Mouse (Mus musculus) hindbrain, embryonic 11.5 days (tissue): ENCODE measurements around the gene Itgb3. TPM values are rescaled to one million over a fixed set of nuclear protein-coding genes. Genes with fewer than 3 reads are reported as not detected.

Experiments used
- ATAC-seq: fragments of 200-750 bp; cut with Nextera tagmentation; 2 replicates; pipeline ENCODE4 v1.8.0; 2017; ENCODE audit warnings: mild to moderate bottlenecking, moderate TSS enrichment, moderate library complexity; ENCODE audit not compliant: low FRiP score
- DNase-seq: peaks from one replicate; pipeline ENCODE4 v3.0.0-alpha.2; 2015; ENCODE audit warnings: low spot score
- H3K27ac ChIP-seq: fragments of 300-500 bp; sonication (generic); 2 replicates; pipeline ENCODE4 v1.5.1; 2014; ENCODE audit warnings: mild to moderate bottlenecking, low read depth, low read length
- H3K27me3 ChIP-seq: fragments of 300-500 bp; sonication (generic); 2 replicates; pipeline ENCODE4 v1.6.1; 2014; ENCODE audit warnings: mild to moderate bottlenecking, low read length, moderate library complexity, mixed read lengths; ENCODE audit not compliant: control insufficient read depth, insufficient read depth
- H3K36me3 ChIP-seq: fragments of 300-500 bp; sonication (generic); 2 replicates; pipeline ENCODE4 v1.6.1; 2014; ENCODE audit warnings: mild to moderate bottlenecking, low read length, moderate library complexity, mixed read lengths; ENCODE audit not compliant: control insufficient read depth, insufficient read depth
- H3K4me1 ChIP-seq: fragments of 300-500 bp; sonication (generic); replicated peaks from 2 replicates; pipeline ENCODE4 v1.6.1; 2014; ENCODE audit warnings: low read length, mixed read lengths; ENCODE audit not compliant: control insufficient read depth, insufficient read depth
- H3K4me2 ChIP-seq: fragments of 300-500 bp; sonication (generic); replicated peaks from 2 replicates; pipeline ENCODE4 v1.6.1; 2014; ENCODE audit warnings: mild to moderate bottlenecking, low read depth, low read length
- H3K4me3 ChIP-seq: fragments of 300-500 bp; sonication (generic); 2 replicates; pipeline ENCODE4 v1.5.1; 2014; ENCODE audit warnings: low read depth, low read length
- H3K9ac ChIP-seq: fragments of 300-500 bp; sonication (generic); 2 replicates; pipeline ENCODE4 v1.6.1; 2014; ENCODE audit warnings: low read depth, low read length
- H3K9me3 ChIP-seq: fragments of 300-500 bp; sonication (generic); 2 replicates; pipeline ENCODE4 v1.6.1; 2016; ENCODE audit warnings: low read length; ENCODE audit not compliant: control insufficient read depth
- WGBS: fragments of 180-500 bp; shearing (Covaris S2); extraction: QIAGEN DNeasy Blood & Tissue Kit; methylation state at CpG from one replicate; pipeline ENCODE4 v1.1.7; 2014; 5-methylcytosine and 5-hydroxymethylcytosine counted together
- polyA plus RNA-seq: library from polyadenylated mRNA; unstranded; fragments of >200 nt; fragmentation: Nextera tagmentation; extraction: Ambion mirVana; gene quantifications from 2 replicates; pipeline ENCODE4 v1.2.1, GENCODE M21; 2014

Itgb3 gene
- polyA plus RNA-seq, 1 experiment from 2014 or later = 1.3 TPM

- no peaks in the 10 kb centered on the region for H3K27me3 ChIP-seq
- H3K9ac ChIP-seq = no peak overlapping the region
- no peak overlapping the region for H3K27ac ChIP-seq
- no peaks in the 10 kb centered on the region for H3K9me3 ChIP-seq
- DNase-seq = no peak
- 76% methylated on average over 6 of the region's 6 CpGs for WGBS
- no peak overlapping the region for H3K4me2 ChIP-seq
- ATAC-seq = no peak
- no peaks in the 10 kb centered on the region; the same call in 1 of the 2 replicates for H3K4me1 ChIP-seq
- H3K36me3 ChIP-seq = no peaks in the 10 kb centered on the region
- H3K4me3 ChIP-seq = no peak overlapping the region
Measured at GRCm38 (mm10) chr11:104580091-104580490, 27.7 kb upstream of the Itgb3 start.

- Histone ChIP-seq H3K27me3 (no peaks in the 10 kb centered on the region), H3K4me2 (no peak overlapping the region), H3K4me3 (no peak overlapping the region), H3K27ac (no peak overlapping the region), H3K36me3 (no peaks in the 10 kb centered on the region), H3K9ac (no peak overlapping the region), H3K4me1 (no peaks in the 10 kb centered on the region; the same call in 1 of the 2 replicates), H3K9me3 (no peaks in the 10 kb centered on the region)
- ATAC-seq (no peak), DNase-seq (no peak)
- 92% methylated on average over 5 of the region's 5 CpGs for WGBS
Measured at GRCm38 (mm10) chr11:104580606-104581005, 27.2 kb upstream of the Itgb3 start.

DNA sequence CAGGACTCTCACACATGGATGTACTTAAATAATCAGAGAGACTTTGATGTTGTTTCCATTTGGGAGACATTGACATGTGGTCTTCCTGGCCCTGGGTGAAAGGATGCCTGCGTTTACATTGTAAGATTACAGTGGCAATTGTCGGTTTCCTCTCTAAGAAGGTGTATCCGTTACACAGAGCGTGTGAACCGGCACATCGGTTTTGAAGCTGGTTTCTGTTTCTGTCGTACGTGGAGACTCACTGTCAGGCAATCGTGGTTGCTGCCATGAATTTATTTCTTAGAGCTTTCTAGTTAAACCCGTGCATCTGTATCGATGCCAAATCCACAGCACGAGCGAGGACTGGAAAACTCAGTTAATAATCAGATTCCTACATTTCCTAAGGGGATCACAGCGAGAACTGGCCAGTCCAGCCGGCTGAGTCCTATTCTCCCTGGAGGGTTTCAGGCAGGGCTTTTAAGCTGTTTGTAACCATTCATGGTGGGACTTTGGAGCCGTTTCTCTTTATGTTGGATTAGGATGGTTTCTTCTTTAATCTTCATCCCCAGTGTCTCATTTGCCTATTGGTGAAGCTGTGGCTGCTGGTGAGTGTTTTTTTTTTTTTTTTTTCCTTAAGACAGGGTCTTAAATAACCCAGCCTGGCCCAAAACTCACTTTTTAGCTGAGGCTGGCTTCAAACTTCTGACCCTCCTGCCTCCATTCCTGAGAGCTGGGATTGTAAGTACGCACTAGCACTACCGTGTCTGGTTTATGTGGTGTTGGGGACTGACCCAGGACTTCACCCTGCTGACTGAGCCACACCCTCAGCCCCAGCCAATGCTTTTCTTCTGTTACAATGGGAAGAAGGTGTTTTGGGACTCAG is 26.1 kb upstream of the Itgb3 start:
- DNase-seq = no peak
- 75% methylated on average over 18 of the region's 18 CpGs for WGBS

DNA sequence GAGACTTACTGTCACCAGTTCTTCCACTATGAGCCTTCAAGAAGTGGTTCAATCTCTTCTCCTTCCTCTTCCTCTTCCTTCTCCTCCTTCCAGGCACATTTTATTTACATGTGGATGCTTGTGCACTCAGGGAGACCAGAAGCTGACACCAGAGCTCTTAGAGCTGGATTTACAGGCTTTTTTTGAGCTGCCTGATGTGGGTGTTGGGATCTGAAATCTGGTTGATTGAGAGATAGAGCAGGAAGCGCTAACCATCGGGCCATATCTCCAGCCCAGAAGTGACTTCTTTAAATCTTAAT is 25.5 kb upstream of the Itgb3 start:
- no peak for ATAC-seq
- H3K4me3 ChIP-seq = no peak overlapping the region
- 94% methylated on average over 2 of the region's 2 CpGs for WGBS
- H3K9ac ChIP-seq = no peak overlapping the region
- H3K36me3 ChIP-seq = no peaks in the 10 kb centered on the region
- no peak for DNase-seq
- no peaks in the 10 kb centered on the region for H3K27me3 ChIP-seq
- H3K27ac ChIP-seq = no peak overlapping the region
- no peaks in the 10 kb centered on the region; the same call in 1 of the 2 replicates for H3K4me1 ChIP-seq
- no peak overlapping the region for H3K4me2 ChIP-seq
- no peaks in the 10 kb centered on the region for H3K9me3 ChIP-seq

More for the DNA sequence above, 26.1 kb upstream of the Itgb3 start:
- Histone ChIP-seq H3K36me3 (no peaks in the 10 kb centered on the region), H3K4me2 (no peak overlapping the region), H3K27me3 (no peaks in the 10 kb centered on the region), H3K9ac (no peak overlapping the region), H3K4me3 (no peak overlapping the region), H3K27ac (no peak overlapping the region), H3K4me1 (no peaks in the 10 kb centered on the region; the same call in 1 of the 2 replicates), H3K9me3 (no peaks in the 10 kb centered on the region)
- no peak for ATAC-seq

- WGBS = 62% methylated on average over 13 of the region's 13 CpGs
- DNase-seq = no peak
- Histone ChIP-seq H3K27ac (no peak overlapping the region), H3K9me3 (no peaks in the 10 kb centered on the region), H3K9ac (no peak overlapping the region), H3K27me3 (no peaks in the 10 kb centered on the region), H3K4me3 (no peak overlapping the region), H3K4me2 (no peak overlapping the region), H3K4me1 (no peaks in the 10 kb centered on the region; the same call in 1 of the 2 replicates), H3K36me3 (no peaks in the 10 kb centered on the region)
- no peak for ATAC-seq
Measured at GRCm38 (mm10) chr11:104582630-104583364, 25.0 kb upstream of the Itgb3 start.

DNA sequence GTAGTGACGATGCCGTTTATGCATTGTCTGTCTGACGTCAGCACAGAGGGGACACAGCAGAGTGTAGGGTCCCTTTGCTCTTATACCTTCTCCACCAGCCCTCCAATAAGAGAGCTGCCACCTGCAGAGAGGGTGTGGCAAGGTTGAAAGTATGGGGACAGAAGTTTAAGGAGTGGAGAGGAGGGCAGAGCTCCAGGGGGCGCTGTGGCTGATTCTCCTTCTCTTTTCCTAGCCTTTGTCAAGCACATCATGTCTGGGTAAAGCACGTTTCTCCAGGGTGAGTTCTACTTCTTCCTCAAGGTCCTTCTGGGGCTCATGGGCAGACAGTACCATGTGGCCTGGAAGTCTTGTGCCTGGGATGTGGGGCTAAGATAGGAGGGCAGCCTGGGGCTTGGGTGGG is 22.3 kb upstream of the Itgb3 start:
- WGBS = 79% methylated on average over 5 of the region's 5 CpGs

DNA sequence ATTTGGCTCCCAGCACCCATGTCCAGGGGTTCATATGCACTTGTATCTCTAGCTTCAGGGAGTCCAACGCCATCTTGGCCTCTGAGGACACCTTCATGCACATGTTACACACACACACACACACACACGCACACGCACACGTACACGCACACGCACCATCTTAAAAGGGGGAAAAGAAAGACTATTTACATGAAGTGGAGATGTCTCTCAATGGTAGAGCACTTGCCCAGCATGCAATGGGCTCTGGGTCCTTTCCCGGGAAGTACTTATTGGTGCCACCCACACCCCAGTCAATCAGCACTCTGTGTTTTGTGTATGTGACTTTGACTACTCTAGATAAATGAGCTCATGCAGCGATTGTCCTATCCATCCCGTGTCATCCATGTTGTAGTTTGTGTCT is 19.9 kb upstream of the Itgb3 start:
- H3K4me1 ChIP-seq = no peaks in the 10 kb centered on the region
- 96% methylated on average over 9 of the region's 9 CpGs for WGBS
- H3K27ac ChIP-seq = no peak overlapping the region
- H3K9me3 ChIP-seq = 0 out of 2 replicates have a peak, but pooled peaks cover 4% of the 10 kb centered on the region
- no peak for DNase-seq
- H3K36me3 ChIP-seq = no peaks in the 10 kb centered on the region
- no peaks in the 10 kb centered on the region for H3K27me3 ChIP-seq
- H3K4me3 ChIP-seq = no peak overlapping the region
- H3K9ac ChIP-seq = no peak overlapping the region
- no peak overlapping the region for H3K4me2 ChIP-seq
- ATAC-seq = no peak

More for the DNA sequence above, 22.3 kb upstream of the Itgb3 start:
- Histone ChIP-seq H3K4me3 (no peak overlapping the region), H3K4me1 (no peaks in the 10 kb centered on the region), H3K4me2 (no peak overlapping the region), H3K27ac (no peak overlapping the region), H3K27me3 (no peaks in the 10 kb centered on the region), H3K36me3 (no peaks in the 10 kb centered on the region), H3K9ac (no peak overlapping the region), H3K9me3 (0 out of 2 replicates have a peak, but pooled peaks cover 4% of the 10 kb centered on the region)
- ATAC-seq (no peak), DNase-seq (no peak)

DNA sequence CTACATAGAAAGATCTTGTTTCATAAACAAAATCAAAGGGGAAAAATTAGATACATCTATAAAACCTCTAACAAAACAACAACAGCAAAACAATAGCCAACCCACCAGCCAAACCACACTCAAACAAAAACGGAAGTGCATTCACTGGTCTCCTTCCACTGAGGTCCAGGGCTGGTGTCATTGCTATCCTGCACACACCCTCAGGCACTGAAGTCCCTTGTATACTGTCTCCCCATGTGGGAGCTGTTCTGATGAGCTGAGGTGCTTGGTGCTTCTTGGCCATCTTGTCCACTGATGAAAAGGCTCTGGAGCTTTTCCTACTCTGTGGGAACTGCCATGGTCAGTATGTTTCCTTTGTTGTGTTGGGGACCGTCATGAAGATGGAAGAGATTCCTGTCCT is 19.3 kb upstream of the Itgb3 start:
- H3K4me3 ChIP-seq = no peak overlapping the region
- no peak overlapping the region for H3K27ac ChIP-seq
- DNase-seq (no peak), ATAC-seq (no peak)
- H3K27me3 ChIP-seq = no peaks in the 10 kb centered on the region
- no peaks in the 10 kb centered on the region for H3K36me3 ChIP-seq
- 86% methylated on average over 2 of the region's 2 CpGs for WGBS
- 0 out of 2 replicates have a peak, but pooled peaks cover 4% of the 10 kb centered on the region for H3K9me3 ChIP-seq
- no peak overlapping the region for H3K4me2 ChIP-seq
- H3K9ac ChIP-seq = no peak overlapping the region
- no peaks in the 10 kb centered on the region for H3K4me1 ChIP-seq
